Mouse (Mus musculus): ENCODE data around the gene Vps37d. TPM values are rescaled to one million over a fixed set of nuclear protein-coding genes. Genes with fewer than 3 reads are reported as not detected.
A peak's percentile ranks its signal among the peaks of the same experiment; 100 is the strongest.

Gene Vps37d
- polyA plus RNA-seq (2015; fragmentation: Nextera tagmentation; extraction: Ambion mirVana), result 12.7 and 15.1 TPM in 2 replicates

- peak; percentile 85 for ATAC-seq (ENCODE audit: low FRiP score, low read depth)
Measured at GRCm38 (mm10) chr5:135077564-135078481, at the start of gene Vps37d. TSS of gene Vps37d (minus strand) at chr5:135078266.

DNA sequence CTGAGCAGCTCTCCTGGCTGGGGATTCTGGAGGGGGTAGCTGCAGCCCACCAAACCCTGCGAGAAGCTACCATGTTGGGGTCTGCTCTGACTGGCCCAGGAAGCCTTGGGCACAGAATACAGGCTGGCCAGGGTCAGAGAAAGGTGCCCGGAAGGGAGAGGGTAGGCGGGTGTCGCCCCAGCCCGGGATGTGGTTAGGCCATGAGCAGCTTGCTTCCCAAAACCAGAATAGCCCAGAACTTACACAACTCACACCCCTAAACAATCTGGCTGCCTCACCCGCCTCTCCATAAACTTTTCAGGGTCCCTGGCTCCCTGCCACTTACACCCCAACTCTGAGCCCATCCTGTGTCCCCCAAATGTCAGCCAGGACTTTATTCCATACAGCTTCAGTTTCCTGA, 49.6 kb upstream of the Vps37d start:
- no peaks in the 10 kb centered on the region for H3K9me3 ChIP-seq
- H3K4me1 ChIP-seq, result no peaks in the 10 kb centered on the region
- peaks cover 29% of the 10 kb centered on the region for H3K27me3 ChIP-seq
- no peak overlapping the region for H3K4me2 ChIP-seq (replicated peaks)
- ATAC-seq (ENCODE audit: low FRiP score, low read depth), result no peak
- no peaks in the 10 kb centered on the region for H3K36me3 ChIP-seq
- H3K9ac ChIP-seq, result no peak overlapping the region
- no peak overlapping the region for H3K27ac ChIP-seq
- no peak overlapping the region for H3K4me3 ChIP-seq
- 78% methylated on average over 6 of the region's 6 CpGs for WGBS

More at GRCm38 (mm10) chr5:135077564-135078481, at the start of gene Vps37d:
- H3K27ac ChIP-seq, result peak within 1 kb of the TSS; percentile 83
- peaks cover 30% of the 10 kb centered on the region for H3K36me3 ChIP-seq
- WGBS, result under 1% methylated on average over 61 of the region's 83 CpGs
- peak within 1 kb of the TSS; percentile 95 for H3K4me3 ChIP-seq
- H3K9me3 ChIP-seq, result no peaks in the 10 kb centered on the region
- H3K4me2 ChIP-seq (replicated peaks), result peak within 1 kb of the TSS; percentile 76
- H3K9ac ChIP-seq, result peak within 1 kb of the TSS; percentile 98
- peaks cover 7% of the 10 kb centered on the region; the same call in 1 of the 2 replicates for H3K27me3 ChIP-seq
- H3K4me1 ChIP-seq, result peaks cover 24% of the 10 kb centered on the region

- H3K4me3 ChIP-seq, result no peak overlapping the region
- no peaks in the 10 kb centered on the region for H3K36me3 ChIP-seq
- H3K9ac ChIP-seq, result no peak overlapping the region
- H3K27me3 ChIP-seq, result peaks cover 29% of the 10 kb centered on the region
- WGBS, result 56% methylated on average over 6 of the region's 6 CpGs
- no peaks in the 10 kb centered on the region for H3K9me3 ChIP-seq
- H3K4me1 ChIP-seq, result no peaks in the 10 kb centered on the region
- H3K4me2 ChIP-seq (replicated peaks), result no peak overlapping the region
- H3K27ac ChIP-seq, result no peak overlapping the region
- ATAC-seq (ENCODE audit: low FRiP score, low read depth), result no peak
Measured at GRCm38 (mm10) chr5:135126121-135126520, 48.1 kb upstream of the Vps37d start.

DNA sequence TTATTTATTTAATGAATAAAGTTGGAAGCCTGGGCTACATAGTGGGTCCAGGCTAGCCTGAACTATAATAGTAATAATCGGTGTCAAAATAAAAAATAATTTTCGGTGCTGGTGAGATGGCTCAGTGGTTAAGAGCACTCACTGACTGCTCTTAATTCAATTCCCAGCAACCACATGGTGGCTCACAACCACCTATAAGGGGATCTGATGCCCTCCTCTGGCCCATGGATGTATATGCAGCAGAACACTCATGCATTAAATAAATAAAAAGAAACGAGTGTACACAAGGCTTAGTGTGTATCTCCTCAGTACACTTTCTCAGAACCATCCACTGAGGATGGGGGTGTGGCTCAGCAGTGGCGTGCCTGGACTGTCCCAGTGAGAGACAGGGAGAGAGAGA, 42.7 kb upstream of the Vps37d start:
- no peak for ATAC-seq (ENCODE audit: low FRiP score, low read depth)
- Histone ChIP-seq H3K27me3 (peaks cover 41% of the 10 kb centered on the region), H3K4me3 (no peak overlapping the region), H3K4me1 (0 out of 2 replicates have a peak, but pooled peaks cover 3% of the 10 kb centered on the region), H3K4me2 (replicated peaks) (no peak overlapping the region), H3K36me3 (no peaks in the 10 kb centered on the region), H3K9ac (no peak overlapping the region), H3K27ac (no peak overlapping the region), H3K9me3 (no peaks in the 10 kb centered on the region)
- 61% methylated on average over 4 of the region's 4 CpGs for WGBS

GRCm38 (mm10) chr5:135118589-135119081, 40.6 kb upstream of the Vps37d start:
- Histone ChIP-seq H3K4me1 (0 out of 2 replicates have a peak, but pooled peaks cover 3% of the 10 kb centered on the region), H3K27ac (no peak overlapping the region), H3K9ac (no peak overlapping the region), H3K4me3 (no peak overlapping the region), H3K36me3 (no peaks in the 10 kb centered on the region), H3K9me3 (no peaks in the 10 kb centered on the region), H3K4me2 (replicated peaks) (no peak overlapping the region), H3K27me3 (peaks cover 37% of the 10 kb centered on the region)
- WGBS, result 19% methylated on average over 6 of the region's 6 CpGs
- 0 out of 2 replicates have a peak, but pooled peaks have one; percentile 24 for ATAC-seq (ENCODE audit: low FRiP score, low read depth)

DNA sequence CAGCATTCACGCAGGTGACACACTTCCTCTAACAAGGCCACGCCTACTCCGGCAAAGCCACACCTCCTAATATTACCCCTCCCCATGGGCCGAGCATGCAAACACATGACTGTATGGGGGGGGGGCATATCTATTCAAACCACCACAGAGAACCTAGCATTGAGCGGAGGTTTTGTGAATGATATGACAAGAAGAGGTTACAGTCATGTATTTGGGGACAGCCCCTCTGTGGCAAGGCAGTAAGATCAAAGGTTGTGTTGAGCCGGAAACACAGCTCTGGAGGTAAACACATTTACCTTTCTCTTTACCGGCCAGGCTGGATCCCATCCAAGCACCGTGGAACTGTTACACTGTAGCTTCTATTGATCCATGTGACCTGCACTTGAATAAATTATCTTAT, 37.2 kb upstream of the Vps37d start:
- Histone ChIP-seq H3K4me1 (0 out of 2 replicates have a peak, but pooled peaks cover 3% of the 10 kb centered on the region), H3K27ac (no peak overlapping the region), H3K27me3 (peaks cover 8% of the 10 kb centered on the region), H3K9ac (no peak overlapping the region), H3K4me2 (replicated peaks) (no peak overlapping the region), H3K9me3 (no peaks in the 10 kb centered on the region), H3K4me3 (no peak overlapping the region), H3K36me3 (no peaks in the 10 kb centered on the region)
- ATAC-seq (ENCODE audit: low FRiP score, low read depth), result no peak
- WGBS, result 90% methylated on average over 8 of the region's 8 CpGs

DNA sequence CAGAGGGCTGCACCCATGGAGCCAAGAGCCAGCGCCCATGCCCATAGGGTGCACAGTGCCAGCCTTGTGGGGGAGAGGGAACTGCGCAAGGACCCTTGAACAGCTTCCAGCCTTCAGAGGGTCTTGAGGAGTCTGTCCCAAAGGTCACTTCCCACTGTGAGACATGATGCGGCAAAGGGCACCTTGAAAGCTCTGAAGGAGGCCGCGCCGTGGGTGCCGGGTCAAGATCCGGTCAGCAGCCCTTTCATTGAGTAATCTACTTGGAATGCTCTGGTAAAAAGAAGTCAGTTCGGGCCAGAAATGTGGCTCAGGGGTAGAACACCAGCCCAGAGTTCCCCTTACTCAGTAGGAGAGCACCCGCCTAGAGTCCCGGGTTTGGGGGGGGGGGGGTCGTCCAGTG, 35.7 kb upstream of the Vps37d start:
- H3K4me2 ChIP-seq (replicated peaks), result no peak overlapping the region
- no peak overlapping the region for H3K4me3 ChIP-seq
- WGBS, result 89% methylated on average over 12 of the region's 12 CpGs
- H3K27me3 ChIP-seq, result peaks cover 15% of the 10 kb centered on the region
- no peak for ATAC-seq (ENCODE audit: low FRiP score, low read depth)
- no peak overlapping the region for H3K27ac ChIP-seq
- H3K36me3 ChIP-seq, result no peaks in the 10 kb centered on the region
- H3K9ac ChIP-seq, result no peak overlapping the region
- H3K9me3 ChIP-seq, result no peaks in the 10 kb centered on the region
- 0 out of 2 replicates have a peak, but pooled peaks cover 3% of the 10 kb centered on the region for H3K4me1 ChIP-seq

DNA sequence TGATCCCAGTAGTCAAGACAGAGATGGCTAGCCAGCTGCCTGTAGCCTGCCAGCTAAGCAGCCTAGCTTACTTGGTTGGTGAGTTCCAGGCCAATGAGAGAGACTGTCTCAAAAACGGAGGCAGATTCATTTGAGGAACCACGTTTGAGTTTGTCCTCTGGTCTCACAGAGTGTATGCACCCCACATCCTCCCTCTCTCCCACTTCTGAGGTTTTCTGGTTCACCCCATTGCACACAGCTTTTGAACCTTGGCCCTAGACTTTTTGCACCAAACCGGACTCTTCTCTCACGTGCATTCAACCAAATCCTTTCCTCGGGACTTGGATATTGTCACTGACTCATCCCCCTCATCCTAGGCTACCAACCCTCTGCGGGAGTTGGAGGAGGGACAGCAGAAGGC, 31.9 kb upstream of the Vps37d start:
- peaks cover 51% of the 10 kb centered on the region for H3K27me3 ChIP-seq
- no peak overlapping the region for H3K9ac ChIP-seq
- ATAC-seq (ENCODE audit: low FRiP score, low read depth), result no peak
- no peak overlapping the region for H3K4me2 ChIP-seq (replicated peaks)
- no peak overlapping the region for H3K4me3 ChIP-seq
- no peaks in the 10 kb centered on the region for H3K9me3 ChIP-seq
- 75% methylated on average over 6 of the region's 6 CpGs for WGBS
- peaks cover 17% of the 10 kb centered on the region for H3K4me1 ChIP-seq
- H3K27ac ChIP-seq, result no peak overlapping the region
- H3K36me3 ChIP-seq, result no peaks in the 10 kb centered on the region

GRCm38 (mm10) chr5:135109426-135109825, 31.4 kb upstream of the Vps37d start:
- H3K27ac ChIP-seq, result no peak overlapping the region
- H3K4me1 ChIP-seq, result peaks cover 17% of the 10 kb centered on the region
- H3K36me3 ChIP-seq, result no peaks in the 10 kb centered on the region
- WGBS, result 83% methylated on average over 3 of the region's 3 CpGs
- no peak overlapping the region for H3K4me2 ChIP-seq (replicated peaks)
- no peak for ATAC-seq (ENCODE audit: low FRiP score, low read depth)
- H3K4me3 ChIP-seq, result no peak overlapping the region
- H3K9ac ChIP-seq, result no peak overlapping the region
- H3K27me3 ChIP-seq, result peaks cover 51% of the 10 kb centered on the region
- no peaks in the 10 kb centered on the region for H3K9me3 ChIP-seq

DNA sequence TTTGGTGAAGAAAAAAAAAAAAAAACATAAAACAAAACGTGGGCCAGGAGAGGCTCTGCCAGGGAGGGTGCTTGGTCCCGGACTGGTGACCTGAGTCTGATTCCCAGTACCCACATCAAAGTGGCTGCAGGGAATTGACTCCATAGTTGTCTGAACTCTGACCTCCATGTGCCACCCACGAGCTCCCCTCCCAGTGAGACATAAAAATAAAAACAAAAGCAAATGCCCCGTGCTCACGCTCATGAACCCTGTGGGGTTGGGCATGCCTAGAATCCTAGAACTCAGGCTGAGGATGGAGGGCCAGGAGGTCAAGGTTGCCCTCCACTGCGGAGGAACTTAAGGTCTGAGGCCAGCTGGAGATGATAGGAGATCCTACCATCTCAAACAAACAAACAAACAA, 31.0 kb upstream of the Vps37d start:
- H3K9me3 ChIP-seq, result no peaks in the 10 kb centered on the region
- H3K9ac ChIP-seq, result no peak overlapping the region
- H3K27me3 ChIP-seq, result peaks cover 55% of the 10 kb centered on the region
- H3K4me3 ChIP-seq, result no peak overlapping the region
- peaks cover 17% of the 10 kb centered on the region for H3K4me1 ChIP-seq
- H3K4me2 ChIP-seq (replicated peaks), result no peak overlapping the region
- no peaks in the 10 kb centered on the region for H3K36me3 ChIP-seq
- no peak for ATAC-seq (ENCODE audit: low FRiP score, low read depth)
- WGBS, result 52% methylated on average over 6 of the region's 6 CpGs
- H3K27ac ChIP-seq, result no peak overlapping the region

- ATAC-seq (ENCODE audit: low FRiP score, low read depth), result peak; percentile 30; the same call in 1 of the 2 replicates
- H3K9ac ChIP-seq, result peak overlapping the region; percentile 76; the same call in 1 of the 2 replicates
- 7% methylated on average over 40 of the region's 40 CpGs for WGBS
Measured at GRCm38 (mm10) chr5:135107521-135108501, 29.7 kb upstream of the Vps37d start.

More at GRCm38 (mm10) chr5:135107521-135108501, 29.7 kb upstream of the Vps37d start:
- Histone ChIP-seq H3K4me1 (peaks cover 17% of the 10 kb centered on the region), H3K4me3 (peak overlapping the region; percentile 56), H3K27me3 (peaks cover 55% of the 10 kb centered on the region), H3K36me3 (no peaks in the 10 kb centered on the region), H3K27ac (no peak overlapping the region), H3K9me3 (no peaks in the 10 kb centered on the region), H3K4me2 (replicated peaks) (peak overlapping the region; percentile 98)

Data from limb, embryonic 13.5 days (tissue).